Mouse (Mus musculus) midbrain, postnatal 0 days (tissue): Measurements from ENCODE around the gene Ocln. TPM values are rescaled to one million over a fixed set of nuclear protein-coding genes. Genes with fewer than 3 reads are reported as not detected.

Experiments
- ATAC-seq: fragments of 200-750 bp; cut with Nextera tagmentation; 2 replicates; pipeline ENCODE4 v1.8.0; 2017; ENCODE audit warnings: moderate number of reproducible peaks, mild to moderate bottlenecking, moderate TSS enrichment, moderate library complexity; ENCODE audit not compliant: low FRiP score
- DNase-seq: peaks from one replicate; pipeline ENCODE4 v3.0.0-alpha.2; 2015; ENCODE audit warnings: low spot score
- H3K27ac ChIP-seq: fragments of 300-500 bp; sonication (generic); 2 replicates; pipeline ENCODE4 v1.5.1; 2014; ENCODE audit warnings: low read depth, mild to moderate bottlenecking, low read length, mixed read lengths
- H3K27me3 ChIP-seq: fragments of 300-500 bp; sonication (generic); 2 replicates; pipeline ENCODE4 v1.6.1; 2014; ENCODE audit warnings: low read length, control low read depth, mixed read lengths; ENCODE audit not compliant: insufficient read depth
- H3K36me3 ChIP-seq: fragments of 300-500 bp; sonication (generic); 2 replicates; pipeline ENCODE4 v1.6.1; 2014; ENCODE audit warnings: low read length, control low read depth, mixed read lengths; ENCODE audit not compliant: insufficient read depth
- H3K4me1 ChIP-seq: fragments of 300-500 bp; sonication (generic); 2 replicates; pipeline ENCODE4 v1.6.1; 2014; ENCODE audit warnings: mild to moderate bottlenecking, control low read depth, antibody characterized with exemption, low read length, mixed read lengths; ENCODE audit not compliant: insufficient read depth
- H3K4me2 ChIP-seq: fragments of 300-500 bp; sonication (generic); 2 replicates; pipeline ENCODE4 v1.6.1; 2014; ENCODE audit warnings: low read depth, mild to moderate bottlenecking, low read length, mixed read lengths; ENCODE audit not compliant: poor library complexity, severe bottlenecking
- H3K4me3 ChIP-seq: fragments of 300-500 bp; sonication (generic); 2 replicates; pipeline ENCODE4 v1.5.1; 2014; ENCODE audit warnings: low read depth, mild to moderate bottlenecking, low read length, moderate library complexity
- H3K9ac ChIP-seq: fragments of 300-500 bp; sonication (generic); replicated peaks from 2 replicates; pipeline ENCODE4 v1.6.1; 2014; ENCODE audit warnings: mild to moderate bottlenecking, low read length, moderate library complexity, mixed read lengths; ENCODE audit not compliant: poor library complexity, severe bottlenecking
- H3K9me3 ChIP-seq: fragments of 300-500 bp; sonication (generic); 2 replicates; pipeline ENCODE4 v1.6.1; 2016; ENCODE audit warnings: low read length, control low read depth
- CTCF ChIP-seq: IDR thresholded peaks from 2 replicates; pipeline ENCODE4 v1.5.1; 2016; ENCODE audit warnings: antibody characterized with exemption, mild to moderate bottlenecking
- WGBS: fragments of 180-500 bp; shearing (Covaris S2); extraction: QIAGEN DNeasy Blood & Tissue Kit; methylation state at CpG from one replicate; pipeline ENCODE4 v1.1.7; 2014; 5-methylcytosine and 5-hydroxymethylcytosine counted together
- polyA plus RNA-seq: library from polyadenylated mRNA; unstranded; fragments of >200 nt; fragmentation: Nextera tagmentation; extraction: Ambion mirVana; gene quantifications from 2 replicates; pipeline ENCODE4 v1.2.1, GENCODE M21; 2015
- total RNA-seq: library from RNA; depleted of rRNA; stranded (reverse); fragments of >200 nt; gene quantifications from 2 replicates; pipeline ENCODE4 v1.2.3, GENCODE M21; 2014

Ocln gene
- total and polyA plus RNA-seq, 2 experiments from 2014 or later, result 9.0 to 12.7 TPM

DNA sequence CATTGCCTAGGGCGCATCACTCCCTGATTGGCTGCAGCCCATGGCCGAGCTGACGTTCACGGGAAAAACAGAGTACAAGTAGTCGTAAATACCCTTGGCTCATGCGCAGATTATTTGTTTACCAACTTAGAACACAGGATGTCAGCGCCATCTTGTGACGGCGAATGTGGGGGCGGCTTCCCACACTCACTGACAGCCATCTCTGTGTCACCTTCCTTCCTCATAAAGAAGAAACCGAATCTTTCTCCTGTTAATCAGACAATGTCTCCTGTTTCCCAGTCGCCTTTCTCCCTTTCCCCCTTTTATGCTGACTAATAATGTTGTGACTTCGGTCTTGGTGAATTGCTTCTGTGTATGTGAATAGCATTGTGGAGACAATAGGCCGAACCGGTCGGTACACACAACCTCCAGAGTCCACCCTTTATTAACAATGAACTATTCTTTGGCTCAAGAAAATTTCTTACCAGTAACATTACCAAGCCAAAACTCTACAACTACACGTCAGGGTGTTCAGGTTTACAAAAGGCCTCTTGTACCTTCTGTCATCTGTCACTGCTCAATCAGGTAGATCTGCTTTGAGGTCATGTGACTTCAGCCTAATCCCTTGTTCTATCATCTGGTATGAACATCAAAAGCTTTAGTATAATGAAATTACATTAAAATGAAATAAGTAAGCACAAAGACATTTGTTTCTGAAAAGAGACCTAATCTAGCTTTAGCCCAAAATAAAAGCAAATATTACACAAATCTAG, 41.7 kb upstream of the Ocln start:
- DNase-seq, result no peak
- TF ChIP-seq CTCF, result peak; percentile 36
- Histone ChIP-seq H3K9me3 (no peaks in the 10 kb centered on the region), H3K27ac (peak overlapping the region; percentile 66), H3K4me2 (peak overlapping the region; percentile 27; the same call in 1 of the 2 replicates), H3K27me3 (no peaks in the 10 kb centered on the region), H3K36me3 (no peaks in the 10 kb centered on the region), H3K4me1 (no peaks in the 10 kb centered on the region), H3K9ac (no peak overlapping the region), H3K4me3 (no peak overlapping the region)
- ATAC-seq, result peak; percentile 82
- 49% methylated on average over 11 of the region's 17 CpGs for WGBS

DNA sequence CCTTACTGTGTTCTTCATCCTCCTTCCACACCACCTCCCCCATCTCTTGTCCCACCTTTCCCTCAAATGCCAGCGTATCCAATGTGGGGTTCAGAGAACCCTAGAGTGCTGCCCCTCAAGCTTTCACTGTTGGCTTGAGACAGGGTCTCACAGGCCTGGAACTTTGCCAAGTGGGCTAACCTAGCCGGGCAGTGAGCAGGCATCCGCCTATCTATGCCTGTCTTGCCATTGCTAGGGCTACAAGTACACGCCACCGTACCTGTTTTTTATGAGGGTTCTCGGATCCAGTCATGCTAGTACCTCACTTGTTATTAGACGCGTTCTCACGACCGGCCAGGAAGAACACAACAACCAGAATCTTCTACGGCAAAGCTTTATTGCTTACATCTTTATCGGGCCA, 36.1 kb upstream of the Ocln start:
- no peak for TF ChIP-seq CTCF
- Histone ChIP-seq H3K4me1 (no peaks in the 10 kb centered on the region), H3K9me3 (no peaks in the 10 kb centered on the region), H3K27ac (no peak overlapping the region), H3K27me3 (no peaks in the 10 kb centered on the region), H3K36me3 (no peaks in the 10 kb centered on the region), H3K4me3 (no peak overlapping the region), H3K4me2 (no peak overlapping the region), H3K9ac (no peak overlapping the region)
- WGBS, result 82% methylated on average over 11 of the region's 12 CpGs
- ATAC-seq, result 0 out of 2 replicates have a peak, but pooled peaks have one; percentile 38
- no peak for DNase-seq

DNA sequence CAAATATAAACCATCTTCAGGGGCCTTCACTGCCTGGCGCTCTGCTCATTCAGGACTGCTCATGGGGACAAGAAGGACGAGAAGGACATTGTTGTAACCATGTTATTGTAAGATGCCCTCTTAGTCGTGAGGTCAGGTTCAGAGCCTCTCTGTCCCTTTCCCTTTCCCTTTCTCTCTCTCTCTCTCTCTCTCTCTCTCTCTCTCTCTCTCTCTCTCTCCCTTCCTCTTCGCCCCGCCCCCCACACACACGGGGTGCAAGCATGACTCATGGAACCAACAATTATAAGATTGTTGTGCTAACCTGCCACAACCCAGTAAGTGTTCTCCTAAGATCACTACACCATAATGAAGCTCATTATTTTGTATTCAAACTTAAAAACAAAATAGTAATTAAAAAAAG, 29.6 kb upstream of the Ocln start:
- Histone ChIP-seq H3K4me2 (no peak overlapping the region), H3K36me3 (no peaks in the 10 kb centered on the region), H3K4me3 (no peak overlapping the region), H3K4me1 (no peaks in the 10 kb centered on the region), H3K27ac (no peak overlapping the region), H3K27me3 (no peaks in the 10 kb centered on the region), H3K9ac (no peak overlapping the region), H3K9me3 (no peaks in the 10 kb centered on the region)
- WGBS, result 48% methylated on average over 6 of the region's 6 CpGs
- no peak for ATAC-seq
- no peak for DNase-seq
- TF ChIP-seq CTCF, result no peak

DNA sequence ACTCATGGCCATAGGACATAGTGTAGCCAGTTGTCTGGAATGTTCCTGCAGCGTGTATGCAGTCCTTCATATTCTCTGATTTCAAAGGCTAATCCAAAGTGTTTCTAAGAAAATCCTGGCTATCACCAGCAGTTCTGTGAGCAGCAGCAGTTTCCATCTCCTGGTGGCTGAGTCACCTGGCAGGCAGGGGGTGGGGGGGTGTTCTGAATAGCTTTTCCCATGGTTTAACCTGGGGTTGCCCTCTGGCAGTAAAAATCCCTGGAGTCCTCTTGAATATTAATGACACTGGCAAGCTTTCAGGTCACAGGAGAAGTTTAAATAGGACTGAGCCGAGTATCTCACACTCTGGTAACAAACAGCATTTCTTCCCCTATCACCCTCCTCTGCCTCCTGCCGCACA, 29.2 kb upstream of the Ocln start:
- no peak for TF ChIP-seq CTCF
- H3K27me3 ChIP-seq, result no peaks in the 10 kb centered on the region
- H3K9ac ChIP-seq, result no peak overlapping the region
- no peaks in the 10 kb centered on the region for H3K36me3 ChIP-seq
- H3K27ac ChIP-seq, result no peak overlapping the region
- 41% methylated on average over 3 of the region's 3 CpGs for WGBS
- DNase-seq, result no peak
- H3K4me2 ChIP-seq, result no peak overlapping the region
- H3K9me3 ChIP-seq, result no peaks in the 10 kb centered on the region
- H3K4me3 ChIP-seq, result no peak overlapping the region
- no peaks in the 10 kb centered on the region for H3K4me1 ChIP-seq
- ATAC-seq, result no peak

DNA sequence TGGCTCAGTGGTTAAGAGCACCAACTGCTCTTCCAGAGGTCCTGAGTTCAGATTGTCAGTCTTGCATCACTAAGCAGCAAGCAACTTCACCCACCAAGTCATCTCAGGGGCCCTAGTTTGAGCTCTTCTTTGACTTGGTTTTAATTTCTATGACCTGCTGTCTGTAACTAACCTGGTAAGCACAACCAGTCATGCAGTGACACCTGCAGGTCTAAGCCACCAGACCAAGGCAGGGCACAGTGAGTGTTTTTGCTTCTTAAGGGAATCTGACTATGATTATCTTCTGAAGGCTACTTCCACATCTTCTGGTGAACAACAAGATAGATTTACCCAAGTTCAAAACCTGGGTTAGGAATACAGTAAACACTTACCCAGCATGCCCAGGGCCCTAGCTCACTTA, 27.4 kb upstream of the Ocln start:
- no peaks in the 10 kb centered on the region for H3K36me3 ChIP-seq
- H3K27me3 ChIP-seq, result no peaks in the 10 kb centered on the region
- no peak overlapping the region for H3K4me3 ChIP-seq
- H3K4me2 ChIP-seq, result no peak overlapping the region
- no peaks in the 10 kb centered on the region for H3K9me3 ChIP-seq
- H3K27ac ChIP-seq, result no peak overlapping the region
- no peak overlapping the region for H3K9ac ChIP-seq
- H3K4me1 ChIP-seq, result no peaks in the 10 kb centered on the region
- peak; percentile 21; the same call in 1 of the 2 replicates for TF ChIP-seq CTCF
- no peak for ATAC-seq
- DNase-seq, result no peak

DNA sequence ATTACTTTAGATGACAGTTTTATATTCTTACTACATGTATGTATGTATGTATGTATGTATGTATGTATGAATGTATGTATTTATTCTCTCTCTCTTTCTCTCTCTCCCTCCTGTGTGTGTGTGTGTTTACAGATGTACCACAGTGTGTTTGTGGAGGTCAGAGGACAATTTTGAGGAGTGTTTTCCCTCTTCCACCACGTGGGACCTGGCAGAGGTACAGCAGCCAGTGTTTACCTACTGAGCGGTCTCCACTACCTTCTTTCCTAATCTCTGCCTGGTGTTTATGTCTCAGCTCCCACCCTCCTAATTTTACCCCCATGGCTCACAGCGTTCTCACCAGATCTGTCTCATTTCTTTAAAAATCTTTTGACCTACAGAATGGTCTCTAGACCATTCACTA, 26.7 kb upstream of the Ocln start:
- no peak overlapping the region for H3K27ac ChIP-seq
- ATAC-seq, result no peak
- no peaks in the 10 kb centered on the region for H3K27me3 ChIP-seq
- no peak overlapping the region for H3K4me2 ChIP-seq
- no peak for DNase-seq
- H3K9ac ChIP-seq, result no peak overlapping the region
- no peaks in the 10 kb centered on the region for H3K4me1 ChIP-seq
- no peaks in the 10 kb centered on the region for H3K9me3 ChIP-seq
- H3K36me3 ChIP-seq, result no peaks in the 10 kb centered on the region
- 62% methylated on average over 3 of the region's 3 CpGs for WGBS
- no peak overlapping the region for H3K4me3 ChIP-seq
- TF ChIP-seq CTCF, result no peak
